Mouse (Mus musculus) subcutaneous adipose tissue, adult 2 months (tissue): ENCODE measurements around the gene Gm16381. TPM values are rescaled to one million over a fixed set of nuclear protein-coding genes. Genes with fewer than 3 reads are reported as not detected.

Source experiments
- polyA plus RNA-seq: library from polyadenylated mRNA; depleted of rRNA; stranded (reverse); fragments of >200 nt; gene quantifications from 2 replicates; pipeline ENCODE4 v1.2.3, GENCODE M21; 2012; ENCODE audit warnings: low replicate concordance; rRNA removed

Gene Gm16381
- not detected in 2 replicates for polyA plus RNA-seq

DNA sequence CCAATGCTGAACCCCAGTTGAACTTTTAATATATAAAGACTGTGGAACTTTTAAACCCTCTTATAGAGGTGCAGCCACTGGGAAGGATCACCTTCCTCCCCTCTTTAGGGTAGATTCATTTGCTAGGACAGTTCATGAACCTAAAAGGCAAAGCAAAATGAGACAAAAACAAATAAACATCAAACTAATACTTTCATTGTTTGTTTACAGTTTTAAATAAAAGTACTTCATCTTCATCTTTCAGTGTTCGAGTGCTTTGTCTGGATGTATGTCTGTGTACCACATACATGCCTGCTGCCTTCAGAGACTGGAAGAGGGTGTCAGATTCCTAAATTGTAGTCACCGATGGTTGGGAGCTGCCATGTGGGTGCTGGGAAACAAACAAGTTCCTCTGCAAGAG, at the start of gene Gm16381:
Gene Gm16381 (minus strand): TSS at position 101 of the 400 bp plus-strand sequence.

DNA sequence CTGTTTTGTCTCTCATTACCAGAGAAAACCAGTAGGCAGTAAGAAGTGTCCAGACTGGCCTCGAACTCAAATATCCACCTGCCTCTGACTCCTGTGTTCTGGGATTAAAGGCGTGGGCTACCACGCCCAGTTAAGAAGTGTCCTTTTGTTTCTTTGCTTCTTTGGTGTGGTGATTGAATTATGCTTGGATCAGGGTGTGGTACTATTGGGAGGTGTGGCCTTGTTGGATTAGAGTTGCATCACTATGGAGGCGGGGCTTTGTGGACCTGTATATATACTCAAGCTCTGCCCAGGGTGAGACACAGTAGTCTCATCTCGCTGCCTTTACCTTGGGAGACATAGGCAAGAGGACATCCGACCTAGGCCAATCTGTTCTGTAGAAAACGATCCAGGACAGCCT, 25.9 kb downstream of the Gm16381 start, which contains the start of gene Gm4027:
Gene Gm4027 (plus strand): TSS at position 301 of the 400 bp plus-strand sequence.

DNA sequence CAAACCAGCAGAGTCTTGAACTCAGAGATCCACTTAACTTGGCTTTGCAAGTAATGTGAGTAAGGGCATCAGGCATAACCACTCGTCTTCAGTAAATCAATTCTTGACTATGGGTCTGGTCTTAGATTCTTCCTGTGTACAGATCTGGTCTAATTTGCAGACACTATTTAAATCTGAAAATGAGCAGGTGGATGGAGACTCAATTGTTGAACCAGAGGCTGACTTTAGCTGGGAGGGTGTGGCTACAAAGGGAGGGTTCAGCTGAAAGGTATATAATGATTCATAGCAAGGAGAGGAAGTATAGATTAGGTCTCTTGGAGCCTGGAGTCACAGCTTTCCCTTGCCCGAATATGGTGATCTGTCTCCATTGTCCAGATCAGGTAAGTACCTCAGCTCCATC, 42.0 kb downstream of the Gm16381 start, which contains the start of gene Oog1:
Gene Oog1 (plus strand): TSS at position 301 of the 400 bp plus-strand sequence.

Other genes starting within 250 kb of the Gm16381 start
- 20.2 and 21.2 TPM in 2 replicates for gene Slirp, start 200.7 kb downstream of the Gm16381 start, polyA plus RNA-seq
- 10.2 and 22.3 TPM in 2 replicates for gene Alkbh1, start 200.6 kb downstream of the Gm16381 start, polyA plus RNA-seq
- 10.7 and 15.6 TPM in 2 replicates for gene Snw1, start 172.3 kb downstream of the Gm16381 start, polyA plus RNA-seq
- not detected in 2 replicates for gene Gm5788, start 149.9 kb downstream of the Gm16381 start, polyA plus RNA-seq
- not detected in 2 replicates for gene Gm8300, start 130.3 kb downstream of the Gm16381 start, polyA plus RNA-seq
- gene Oog1, start 41.9 kb downstream of the Gm16381 start, polyA plus RNA-seq: 0.12 TPM in 1 of 2 replicates, not detected in the other
- gene Gm4027, start 25.8 kb downstream of the Gm16381 start, polyA plus RNA-seq: not detected in 2 replicates
- not detected in 2 replicates for gene Gm21319, start 131.1 kb upstream of the Gm16381 start, polyA plus RNA-seq
- gene Gm21936, start 150.9 kb upstream of the Gm16381 start, polyA plus RNA-seq: not detected in 2 replicates
- not detected in 2 replicates for gene BB287469, start 172.0 kb upstream of the Gm16381 start, polyA plus RNA-seq
- not detected in 2 replicates for gene Gm2001, start 197.7 kb upstream of the Gm16381 start, polyA plus RNA-seq
- not detected in 2 replicates for gene Gm2016, start 229.5 kb upstream of the Gm16381 start, polyA plus RNA-seq